Mouse (Mus musculus): Measurements from ENCODE around the gene Dusp16. TPM values are rescaled to one million over a fixed set of nuclear protein-coding genes. Genes with fewer than 3 reads are reported as not detected.
A peak's percentile ranks its signal among the peaks of the same experiment; 100 is the strongest.

Gene Dusp16
- total RNA-seq, 2 experiments from 2014 or later: 13.5 to 14.4 TPM

- intact Hi-C loops (cut with DNase I; ENCODE audit: low total_unique reads): no loop called here
- peak; percentile 79 for DNase-seq
Observed at GRCm38 (mm10) chr6:134793911-134794520, 1.6 kb upstream of the Dusp16 start.

GRCm38 (mm10) chr6:134793046-134793806 lies 801 bp upstream of the Dusp16 start:
- intact Hi-C loops (cut with DNase I; ENCODE audit: low total_unique reads): no loop called here
- no peak for DNase-seq

- intact Hi-C loops (cut with DNase I; ENCODE audit: low total_unique reads): no loop called here
- DNase-seq: peak; percentile 32
Observed at GRCm38 (mm10) chr6:134791251-134792118, 940 bp downstream of the Dusp16 start.

GRCm38 (mm10) chr6:134789100-134789499 lies 3.3 kb downstream of the Dusp16 start:
- DNase-seq: no peak

GRCm38 (mm10) chr6:134786426-134786825 lies 6.0 kb downstream of the Dusp16 start:
- intact Hi-C loops (cut with DNase I; ENCODE audit: low total_unique reads): no loop called here
- no peak for DNase-seq

More at GRCm38 (mm10) chr6:134789100-134789499, 3.3 kb downstream of the Dusp16 start:
- intact Hi-C loops (cut with DNase I; ENCODE audit: low total_unique reads): no loop called here

- no peak for DNase-seq
- intact Hi-C loops (cut with DNase I; ENCODE audit: low total_unique reads): no loop called here
Observed at GRCm38 (mm10) chr6:134782900-134783299, 9.5 kb downstream of the Dusp16 start.

- DNase-seq: no peak
- intact Hi-C loops (cut with DNase I; ENCODE audit: low total_unique reads): no loop called here
Observed at GRCm38 (mm10) chr6:134781494-134781913, 10.9 kb downstream of the Dusp16 start.

- no peak for DNase-seq
- intact Hi-C loops (cut with DNase I; ENCODE audit: low total_unique reads): no loop called here
Observed at GRCm38 (mm10) chr6:134780024-134780423, 12.4 kb downstream of the Dusp16 start.

- peak; percentile 43 for DNase-seq
- intact Hi-C loops (cut with DNase I; ENCODE audit: low total_unique reads): no loop called here
Observed at GRCm38 (mm10) chr6:134773961-134774360, 18.5 kb downstream of the Dusp16 start.

GRCm38 (mm10) chr6:134773292-134773893 lies 19.0 kb downstream of the Dusp16 start:
- intact Hi-C loops (cut with DNase I; ENCODE audit: low total_unique reads): no loop called here
- DNase-seq: no peak

- no peak for DNase-seq
- intact Hi-C loops (cut with DNase I; ENCODE audit: low total_unique reads): no loop called here
Observed at GRCm38 (mm10) chr6:134770339-134770738, 22.1 kb downstream of the Dusp16 start.

GRCm38 (mm10) chr6:134764441-134765061 lies 27.9 kb downstream of the Dusp16 start:
- intact Hi-C loops (cut with DNase I; ENCODE audit: low total_unique reads): no loop called here
- DNase-seq: peak; percentile 35

GRCm38 (mm10) chr6:134763436-134763835 lies 29.0 kb downstream of the Dusp16 start:
- intact Hi-C loops (cut with DNase I; ENCODE audit: low total_unique reads): no loop called here
- DNase-seq: no peak

GRCm38 (mm10) chr6:134761808-134762207 lies 30.6 kb downstream of the Dusp16 start:
- intact Hi-C loops (cut with DNase I; ENCODE audit: low total_unique reads): no loop called here

GRCm38 (mm10) chr6:134760926-134761544 lies 31.4 kb downstream of the Dusp16 start:
- intact Hi-C loops (cut with DNase I; ENCODE audit: low total_unique reads): no loop called here
- no peak for DNase-seq

More at GRCm38 (mm10) chr6:134761808-134762207, 30.6 kb downstream of the Dusp16 start:
- no peak for DNase-seq

GRCm38 (mm10) chr6:134756058-134756457 lies 36.4 kb downstream of the Dusp16 start:
- DNase-seq: no peak
- intact Hi-C loops (cut with DNase I; ENCODE audit: low total_unique reads): no loop called here

- no peak for DNase-seq
- intact Hi-C loops (cut with DNase I; ENCODE audit: low total_unique reads): no loop called here
Observed at GRCm38 (mm10) chr6:134753858-134754257, 38.6 kb downstream of the Dusp16 start.

- no peak for DNase-seq
- intact Hi-C loops (cut with DNase I; ENCODE audit: low total_unique reads): no loop called here
Observed at GRCm38 (mm10) chr6:134753412-134753811, 39.0 kb downstream of the Dusp16 start.
